Mouse (Mus musculus) mesoderm, embryonic 11.5 days (tissue): ENCODE data around the gene H13.
A peak's percentile ranks its signal among the peaks of the same experiment; 100 is the strongest.
"Not testable (repeated sequence)": the region's sequence is repeated elsewhere in the genome, so short reads cannot be mapped to it uniquely, and the experiment has no call there.

Source experiments
- DNase-seq: peaks from one replicate; pipeline ENCODE4 v3.0.0-alpha.2; 2012; ENCODE audit warnings: low read depth, low spot score

H13 gene

GRCm38 (mm10) chr2:152661163-152661562, 8.1 kb upstream of the H13 start:
- no peak for DNase-seq

GRCm38 (mm10) chr2:152666191-152666590, 3.1 kb upstream of the H13 start:
- DNase-seq: not testable (repeated sequence)

DNA sequence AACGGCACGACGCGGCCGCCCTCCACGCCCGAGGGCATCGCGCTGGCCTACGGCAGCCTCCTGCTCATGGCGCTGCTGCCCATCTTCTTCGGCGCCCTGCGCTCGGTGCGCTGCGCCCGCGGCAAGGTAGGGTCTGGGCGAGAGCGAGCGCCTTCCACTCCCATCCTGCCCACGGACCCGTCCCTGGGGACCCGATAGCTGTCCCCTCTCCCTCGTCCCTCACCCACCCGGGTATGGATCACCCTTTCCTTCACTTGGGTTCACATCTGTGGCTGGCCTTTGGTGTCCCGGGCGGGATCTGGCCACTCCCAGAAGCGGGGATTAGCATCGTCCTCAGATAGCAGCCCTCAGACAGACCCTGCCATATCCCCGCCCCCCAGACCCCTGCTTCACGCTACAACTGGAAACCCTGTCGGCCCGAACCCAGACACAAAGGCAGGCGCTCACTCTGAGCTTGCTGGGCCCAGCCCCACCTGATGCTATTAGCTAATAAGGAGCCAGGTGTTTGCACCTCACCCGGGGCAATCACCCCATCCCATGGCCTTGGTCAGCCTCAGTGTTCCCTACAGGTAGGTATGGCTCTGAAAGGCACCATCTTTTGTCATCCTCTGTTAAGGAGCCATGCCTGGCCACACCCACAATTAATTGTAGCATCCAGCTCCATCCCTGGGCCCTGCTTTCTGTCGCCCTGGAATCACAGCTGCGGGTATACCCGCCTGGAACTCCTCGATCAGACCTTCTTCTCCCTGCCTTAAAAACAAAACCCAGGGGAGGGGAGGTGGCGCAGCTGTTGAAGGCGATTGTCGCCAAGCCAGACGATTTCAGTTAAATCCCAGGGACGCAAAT, 601 bp downstream of the H13 start:
- peak; percentile 79 for DNase-seq

- DNase-seq: no peak
These were observed 1.9 kb downstream of the H13 start for GRCm38 (mm10) chr2:152670983-152671641.

GRCm38 (mm10) chr2:152671642-152671999, 2.4 kb downstream of the H13 start:
- peak; percentile 48 for DNase-seq

- DNase-seq: no peak
These were observed 2.9 kb downstream of the H13 start for GRCm38 (mm10) chr2:152672166-152672565.

GRCm38 (mm10) chr2:152674148-152674547, 4.9 kb downstream of the H13 start:
- no peak for DNase-seq

- DNase-seq: no peak
These were observed 6.1 kb downstream of the H13 start for GRCm38 (mm10) chr2:152675252-152675791.

DNA sequence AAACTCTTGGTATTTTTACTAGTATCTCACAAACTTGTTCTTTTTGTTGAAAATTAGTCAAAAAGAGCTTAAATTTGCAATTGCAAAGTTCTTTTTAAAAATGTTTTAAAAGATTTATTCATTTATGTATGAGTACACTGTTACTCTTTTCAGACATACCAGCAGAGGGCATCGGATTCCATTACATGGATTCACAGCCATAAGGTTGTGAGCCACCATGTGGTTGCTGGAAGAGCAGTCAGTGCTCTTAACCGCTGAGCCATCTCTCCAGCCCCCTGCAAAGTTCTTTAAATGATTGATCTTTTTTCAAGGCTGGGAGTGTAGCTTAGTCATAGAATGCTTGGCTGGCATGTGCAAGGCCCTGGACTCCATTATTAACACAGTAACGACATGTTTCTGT, 9.0 kb downstream of the H13 start:
- no peak for DNase-seq

GRCm38 (mm10) chr2:152678925-152679324, 9.7 kb downstream of the H13 start:
- DNase-seq: no peak

DNA sequence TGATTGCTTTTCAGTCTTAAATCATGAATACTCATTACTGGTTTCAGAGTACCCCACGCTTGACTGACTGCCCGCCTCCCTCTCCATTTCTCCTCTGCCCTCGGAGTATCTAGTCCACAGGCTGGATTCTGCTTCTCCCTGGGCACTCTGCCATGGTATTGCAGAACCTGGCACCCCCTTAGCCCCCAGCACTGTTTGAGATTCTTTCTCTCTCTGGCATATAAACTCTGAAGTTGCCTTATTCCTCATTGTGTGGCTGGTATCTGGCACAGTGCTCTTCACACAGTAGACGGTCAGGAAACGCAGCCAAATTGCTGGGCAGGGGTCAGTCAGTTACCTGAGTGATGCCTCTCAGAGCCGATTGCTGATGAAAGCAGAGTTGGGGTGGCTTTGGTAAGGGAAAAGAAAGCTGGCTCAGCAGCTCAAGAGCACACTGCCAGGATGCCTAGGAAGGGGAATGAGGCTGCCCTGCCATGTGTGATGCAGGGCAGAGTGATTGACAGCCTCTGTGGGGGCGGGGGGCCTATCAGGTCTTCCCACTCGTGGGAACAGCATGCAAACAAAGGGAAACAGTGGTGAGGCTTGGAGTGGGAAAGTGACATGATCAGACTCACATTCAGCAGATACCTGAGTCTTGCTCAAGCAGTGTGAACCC, 10.6 kb downstream of the H13 start:
- no peak for DNase-seq

DNA sequence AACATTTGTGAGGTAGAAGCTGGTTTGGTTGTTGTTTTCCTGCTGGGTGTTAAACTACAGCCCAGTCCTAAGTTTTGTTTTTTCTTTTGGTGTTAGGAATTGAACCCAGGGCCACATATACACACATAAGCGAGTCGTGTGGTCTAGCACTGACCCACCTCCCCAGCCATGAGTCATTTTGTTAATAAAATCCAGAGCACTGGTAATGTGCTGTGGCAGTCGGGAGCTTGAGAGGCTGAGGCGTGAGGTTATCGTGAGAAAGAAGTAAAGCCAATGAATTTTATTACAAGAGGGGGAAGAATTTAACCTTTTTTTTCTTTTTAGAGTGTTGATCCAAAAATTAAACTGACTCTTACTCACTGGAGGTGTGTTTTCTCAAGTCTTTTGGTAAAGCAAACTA, 13.8 kb downstream of the H13 start:
- no peak for DNase-seq

- no peak for DNase-seq
These were observed 17.1 kb downstream of the H13 start for GRCm38 (mm10) chr2:152686399-152686798.

DNA sequence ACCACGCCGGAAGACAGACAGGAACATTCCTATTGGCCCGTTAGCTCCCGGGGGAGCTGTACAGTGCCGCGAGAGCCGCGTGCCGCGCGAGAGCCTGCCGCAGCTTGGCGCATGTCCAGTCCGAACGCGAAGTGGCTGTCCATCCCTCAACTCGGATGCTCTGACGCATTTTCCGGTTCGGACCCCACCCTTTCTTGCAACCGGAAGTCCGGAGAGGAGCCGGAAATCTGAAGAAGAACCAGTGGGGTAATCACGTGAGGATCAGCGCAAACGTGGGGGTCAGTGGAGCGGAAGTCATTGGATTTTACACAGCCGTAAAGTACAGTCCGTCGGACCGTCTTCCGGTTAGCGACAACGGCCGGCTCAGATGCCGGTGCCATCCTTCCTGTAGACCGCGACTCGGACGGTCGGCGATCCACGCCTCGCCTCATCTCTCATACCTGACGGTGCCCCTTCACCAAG, 17.6 kb downstream of the H13 start, which contains the start of gene Mcts2:
Gene Mcts2 (plus strand): TSS at position 230 of the 462 bp plus-strand sequence.
- DNase-seq: peak; percentile 96

DNA sequence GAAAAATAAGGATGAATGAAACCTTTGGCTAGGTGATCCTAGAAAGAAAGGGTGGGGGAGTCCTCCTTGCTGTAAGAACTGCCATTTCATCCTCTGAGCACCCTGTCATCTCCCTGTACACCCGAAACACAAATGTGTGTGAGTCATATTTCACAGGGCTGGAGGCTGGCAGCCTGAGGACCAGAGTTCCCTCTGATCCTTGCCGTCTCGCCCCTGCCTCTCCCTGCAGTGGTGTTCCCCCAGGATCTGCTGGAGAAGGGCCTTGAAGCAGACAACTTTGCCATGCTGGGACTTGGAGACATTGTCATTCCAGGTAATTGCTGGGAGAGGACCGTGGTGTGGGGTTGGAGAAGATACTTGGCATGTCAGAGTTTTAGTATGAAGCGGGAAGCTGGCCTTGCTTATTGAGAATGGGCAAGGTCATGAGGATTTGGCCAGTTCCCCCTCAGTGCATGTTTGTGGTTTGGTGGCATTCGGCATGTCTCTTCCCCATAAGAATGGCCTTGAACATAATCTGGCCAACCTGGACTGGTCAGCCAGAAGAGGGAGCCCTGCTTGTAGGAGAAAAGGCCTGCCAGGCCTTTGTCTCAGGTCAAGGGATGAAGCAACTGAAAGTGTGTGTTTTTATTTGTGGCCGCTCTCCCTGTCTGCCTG, 22.4 kb downstream of the H13 start:
- no peak for DNase-seq

DNA sequence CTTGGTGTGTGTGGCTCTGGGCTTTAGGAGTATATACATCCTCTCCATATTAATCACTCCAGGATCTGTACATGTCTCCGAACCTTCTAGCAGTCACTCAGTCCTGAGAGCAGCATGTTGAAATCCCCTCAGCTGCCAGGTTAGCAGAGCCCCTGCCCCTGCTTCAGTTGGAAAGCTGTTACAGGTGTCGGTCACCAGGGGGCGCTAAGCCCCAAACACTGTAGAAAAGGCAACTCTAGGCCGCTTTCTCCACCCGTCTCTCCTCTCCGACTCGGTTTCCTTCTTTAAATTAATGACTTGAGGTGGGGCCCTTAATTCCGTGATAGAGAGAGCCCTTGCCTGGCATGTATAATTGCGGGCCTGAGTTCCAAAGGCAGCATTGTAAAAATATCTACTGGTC, 24.0 kb downstream of the H13 start:
- peak; percentile 87 for DNase-seq

- no peak for DNase-seq
These were observed 24.5 kb downstream of the H13 start for GRCm38 (mm10) chr2:152693735-152694134.

DNA sequence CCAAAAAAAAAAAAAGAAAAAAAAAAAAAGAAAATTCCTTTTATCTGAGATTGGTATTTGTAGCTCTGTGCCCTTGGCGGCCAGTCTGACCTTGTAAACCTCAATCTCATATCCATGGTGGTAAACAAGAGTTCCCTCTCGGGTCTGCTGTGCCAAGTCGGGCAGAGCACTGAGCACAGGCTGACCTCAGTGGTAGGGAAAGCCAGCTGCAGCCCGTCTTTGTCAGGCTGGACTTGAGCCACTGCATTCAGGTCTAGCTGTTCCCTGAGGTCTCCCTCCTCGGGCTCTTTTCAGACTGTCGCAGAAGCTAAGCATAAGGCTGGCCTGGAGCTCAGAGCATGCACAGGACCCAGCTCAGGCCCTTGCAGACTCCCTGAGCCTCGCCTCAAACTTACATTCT, 25.4 kb downstream of the H13 start:
- DNase-seq: no peak

GRCm38 (mm10) chr2:152696016-152696415, 26.8 kb downstream of the H13 start:
- DNase-seq: no peak

DNA sequence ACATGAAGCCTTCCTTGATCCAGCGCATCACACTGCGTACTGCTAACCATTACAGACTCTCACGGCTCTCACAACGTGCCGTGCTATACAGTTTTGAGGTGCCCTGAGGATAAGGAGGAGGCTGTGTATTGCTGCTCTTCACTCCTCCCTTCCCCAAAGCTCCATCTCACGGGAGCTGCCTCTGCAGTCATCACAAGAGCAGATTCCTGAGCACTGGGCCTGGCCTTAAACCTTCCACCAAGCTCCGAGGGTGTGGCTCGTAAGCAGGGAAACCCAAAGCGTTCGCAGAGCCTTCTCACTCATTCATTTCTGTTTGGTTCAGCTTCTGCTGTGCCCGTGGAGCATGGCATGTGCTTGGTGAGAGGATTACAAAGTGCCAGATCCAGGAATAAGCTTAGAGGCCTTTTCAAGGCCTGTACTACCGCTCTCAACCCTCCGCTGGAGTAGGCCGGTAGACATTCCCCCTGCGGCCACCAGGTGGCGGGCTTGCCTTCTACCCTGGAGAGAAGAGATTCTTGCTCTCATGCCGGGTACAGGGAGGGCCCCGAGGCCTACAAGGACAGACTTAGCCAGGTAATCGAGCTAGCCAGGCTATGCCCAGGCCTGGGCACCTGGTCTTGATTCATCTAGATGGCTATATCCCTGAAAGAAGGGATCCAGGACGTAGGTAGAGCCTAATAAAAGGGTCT, 27.4 kb downstream of the H13 start:
- DNase-seq: peak; percentile 93

DNA sequence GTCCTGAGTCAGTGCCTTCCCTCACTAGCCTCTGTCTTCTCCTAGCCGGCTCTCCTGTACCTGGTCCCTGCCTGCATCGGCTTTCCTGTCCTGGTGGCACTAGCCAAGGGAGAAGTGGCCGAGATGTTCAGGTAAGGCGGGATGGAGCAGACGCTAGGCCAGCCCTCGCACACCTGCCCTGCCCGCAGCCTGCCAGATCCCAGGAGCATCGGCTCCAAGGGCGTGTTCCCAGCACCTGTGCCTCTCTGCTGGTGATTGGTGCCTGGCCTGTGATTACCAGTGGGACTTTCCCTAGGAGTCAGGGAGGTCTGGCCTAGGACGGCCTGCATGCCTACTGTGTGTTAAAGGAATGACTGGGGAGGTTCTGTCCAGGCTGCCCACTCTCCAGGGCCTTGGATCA, 30.9 kb downstream of the H13 start:
- no peak for DNase-seq
